Mouse (Mus musculus) Patski (cell line): ENCODE measurements around the gene Ifna14. TPM values are rescaled to one million over a fixed set of nuclear protein-coding genes. Genes with fewer than 3 reads are reported as not detected.
"Not testable (repeated sequence)": the region's sequence is repeated elsewhere in the genome, so short reads cannot be mapped to it uniquely, and the experiment has no call there.

ENCODE experiments used
- ATAC-seq: fragments of 100-300 bp; one replicate; pipeline ENCODE4 v1.8.0; 2021
- CTCF ChIA-PET: fragments of 350-600 bp; sonication (Branson Sonifier 250); formaldehyde crosslinking; loops from one replicate; lab custom pipeline; 2022; ENCODE audit warnings: inconsistent platforms; lab: Charles Lee
- POLR2A ChIA-PET: fragments of 350-600 bp; sonication (Branson Sonifier 250); formaldehyde crosslinking; loops from one replicate; lab custom pipeline; 2022; ENCODE audit warnings: antibody characterized with exemption, inconsistent platforms; lab: Charles Lee
- DNase-seq: peaks from one replicate; pipeline ENCODE4 v3.0.0-alpha.2; 2011; ENCODE audit warnings: low read depth, low spot score
- H3K27me3 ChIP-seq: fragments of 371-371 bp; one replicate; pipeline ENCODE4 v1.5.1; 2021
- CTCF ChIP-seq: fragments of 100-300 bp; IDR thresholded peaks from one replicate; pipeline ENCODE4 v1.5.1; 2021
- in situ Hi-C: fragments of 300-500 bp; cut with MboI; formaldehyde crosslinking; loops from 3 replicates; pipeline ENCODE4 v1.11.1; 2018; ENCODE audit warnings: low pct_unique_long_range_greater_than_20kb, mixed read lengths
- polyA plus RNA-seq: library from polyadenylated mRNA; unstranded; gene quantifications from one replicate; pipeline ENCODE4 v1.2.3, GENCODE M21; 2021

The Ifna14 gene
- polyA plus RNA-seq = not detected

GRCm38 (mm10) chr4:88571698-88572097 is at the start of gene Ifna14:
Ifna14 (minus strand) TSS chr4:88571798.
- no peak for DNase-seq
- POLR2A ChIA-PET = no interaction called here
- in situ Hi-C loops = loop anchor here (5.0 kb wide), 1 partner anchor 261 kb away; no protein-coding TSS in a partner anchor
- TF ChIP-seq CTCF = no peak
- H3K27me3 ChIP-seq = no peaks in the 10 kb centered on the region
- no peak for ATAC-seq
- CTCF ChIA-PET = interaction anchor here (1.2 kb wide), 1 partner anchor 259 kb away, joined by 3 read pairs; no protein-coding TSS in a partner anchor

- ATAC-seq = no peak
- DNase-seq = no peak
- no peak for TF ChIP-seq CTCF
- ChIA-PET CTCF (interaction anchor here (0.6 kb wide), 1 partner anchor 228 kb away, joined by 3 read pairs; no protein-coding TSS in a partner anchor), POLR2A (no interaction called here)
- peaks cover 7% of the 10 kb centered on the region for H3K27me3 ChIP-seq
- in situ Hi-C loops = no loop called here
These were observed 31.7 kb upstream of the Ifna14 start, which contains the start of gene Ifna12 for GRCm38 (mm10) chr4:88603276-88603675. Ifna12 (minus strand) TSS chr4:88603376.

GRCm38 (mm10) chr4:88592285-88592684 is 20.7 kb upstream of the Ifna14 start, which contains the start of gene Ifna9:
Ifna9 (minus strand) TSS chr4:88592385.
- CTCF ChIA-PET = no interaction called here
- no peak for TF ChIP-seq CTCF
- DNase-seq (no peak), ATAC-seq (no peak)
- POLR2A ChIA-PET = no interaction called here
- peaks cover 17% of the 10 kb centered on the region for H3K27me3 ChIP-seq
- in situ Hi-C loops = no loop called here

- no peak for TF ChIP-seq CTCF
- POLR2A ChIA-PET = no interaction called here
- CTCF ChIA-PET = no interaction called here
- ATAC-seq (no peak), DNase-seq (no peak)
- in situ Hi-C loops = no loop called here
- peaks cover 9% of the 10 kb centered on the region for H3K27me3 ChIP-seq
These were observed 9.8 kb downstream of the Ifna14 start for GRCm38 (mm10) chr4:88561791-88562190.

GRCm38 (mm10) chr4:88558145-88558544 is 13.5 kb downstream of the Ifna14 start, which contains the start of gene Ifna15:
Ifna15 (minus strand) TSS chr4:88558245.
- ATAC-seq, POLR2A ChIA-PET, DNase-seq, CTCF ChIA-PET: not testable (repeated sequence)
- H3K27me3 ChIP-seq = peaks cover 14% of the 10 kb centered on the region
- in situ Hi-C loops = loop anchor here (10.0 kb wide), 1 partner anchor 77 kb away; the partner anchor contains the start of gene C87499

- POLR2A ChIA-PET = no interaction called here
- CTCF ChIA-PET = interaction anchor here (0.7 to 1.0 kb wide), 2 partner anchors 23 to 1182 kb away, joined by 3 to 4 read pairs; no protein-coding TSS in a partner anchor
These were observed 21.2 kb downstream of the Ifna14 start for GRCm38 (mm10) chr4:88550161-88550945.

GRCm38 (mm10) chr4:88547986-88548385 is 23.6 kb downstream of the Ifna14 start:
- no peak for TF ChIP-seq CTCF
- ATAC-seq = no peak
- CTCF ChIA-PET = interaction anchor here (2.6 kb wide), 1 partner anchor 24 kb away, joined by 12 read pairs; the partner anchor contains the start of gene Ifnb1
- in situ Hi-C loops = loop anchor here (10.0 kb wide), 1 partner anchor 503 kb away; no protein-coding TSS in a partner anchor
- no peak for DNase-seq
- POLR2A ChIA-PET = no interaction called here
- H3K27me3 ChIP-seq = no peaks in the 10 kb centered on the region

More at GRCm38 (mm10) chr4:88550161-88550945, 21.2 kb downstream of the Ifna14 start:
- TF ChIP-seq CTCF = peak; percentile 56
- DNase-seq (peak; percentile 7), ATAC-seq (peak; percentile 90)
- H3K27me3 ChIP-seq = no peaks in the 10 kb centered on the region
- in situ Hi-C loops = loop anchor here (10.0 kb wide), 1 partner anchor 84 kb away; the partner anchor contains the start of gene C87499

- H3K27me3 ChIP-seq = no peaks in the 10 kb centered on the region
- in situ Hi-C loops = loop anchor here (5.0 to 10.0 kb wide), 2 partner anchors 499 to 1176 kb away; no protein-coding TSS in a partner anchor
- peak; percentile 44 for DNase-seq
- TF ChIP-seq CTCF = peak; percentile 66
- peak; percentile 51 for ATAC-seq
- CTCF ChIA-PET = interaction anchor here (0.7 to 3.4 kb wide), 18 partner anchors 10 to 1176 kb away, joined by 3 to 27 read pairs (median 4); partner anchors contain the start of gene Ifnb1
- POLR2A ChIA-PET = no interaction called here
These were observed 27.9 kb downstream of the Ifna14 start for GRCm38 (mm10) chr4:88543649-88544234.

- ChIA-PET POLR2A (no interaction called here), CTCF (interaction anchor here (1.2 to 1.7 kb wide), 4 partner anchors 13 to 22 kb away, joined by 3 to 6 read pairs (median 4); no protein-coding TSS in a partner anchor)
- in situ Hi-C loops = no loop called here
- TF ChIP-seq CTCF = no peak
- no peaks in the 10 kb centered on the region for H3K27me3 ChIP-seq
- peak; percentile 79 for ATAC-seq
- DNase-seq = no peak
These were observed 34.3 kb downstream of the Ifna14 start for GRCm38 (mm10) chr4:88537328-88537727.

GRCm38 (mm10) chr4:88536640-88537039 is 35.0 kb downstream of the Ifna14 start:
- CTCF ChIA-PET = interaction anchor here (1.6 kb wide), 1 partner anchor 13 kb away, joined by 6 read pairs; no protein-coding TSS in a partner anchor
- no peak for TF ChIP-seq CTCF
- H3K27me3 ChIP-seq = no peaks in the 10 kb centered on the region
- in situ Hi-C loops = no loop called here
- POLR2A ChIA-PET = no interaction called here
- ATAC-seq (no peak), DNase-seq (no peak)
